Mouse (Mus musculus) gastrocnemius, postnatal 14 days (tissue): ENCODE measurements around the gene Qtrt1. TPM values are rescaled to one million over a fixed set of nuclear protein-coding genes. Genes with fewer than 3 reads are reported as not detected.

Experiments
- DNase-seq: peaks from one replicate; pipeline ENCODE4 v3.0.0; 2021; ENCODE audit warnings: mixed read lengths
- intact Hi-C: fragments of 180-260 bp; cut with DNase I; formaldehyde crosslinking; loops from one replicate; pipeline ENCODE4 v1.15.1; 2025; ENCODE audit warnings: low total_unique reads
- total RNA-seq, 2 experiments: library from RNA; stranded (reverse); gene quantifications; 2 replicates each; pipeline ENCODE4 v1.2.3; 2021

Gene Qtrt1
- total RNA-seq, 2 experiments from 2014 or later: 5.5 to 8.1 TPM

GRCm38 (mm10) chr9:21408624-21409023 is 3.0 kb upstream of the Qtrt1 start:
- no peak for DNase-seq
- intact Hi-C loops: loop anchor here (5.0 kb wide), 2 partner anchors 36 to 96 kb away; partner anchors contain the start of gene Ap1m2

- intact Hi-C loops: loop anchor here (5.0 kb wide), 2 partner anchors 37 to 97 kb away; partner anchors contain the start of gene Ap1m2
These were observed 1.9 kb upstream of the Qtrt1 start for GRCm38 (mm10) chr9:21409592-21410317.

GRCm38 (mm10) chr9:21417866-21418265 is 6.2 kb downstream of the Qtrt1 start:
- intact Hi-C loops: loop anchor here (5.0 kb wide), 1 partner anchor 49 kb away; no protein-coding TSS in a partner anchor
- no peak for DNase-seq

More at GRCm38 (mm10) chr9:21409592-21410317, 1.9 kb upstream of the Qtrt1 start:
- peak; percentile 81 for DNase-seq

- intact Hi-C loops: loop anchor here (5.0 kb wide), 1 partner anchor 48 kb away; no protein-coding TSS in a partner anchor
- no peak for DNase-seq
These were observed 8.0 kb downstream of the Qtrt1 start for GRCm38 (mm10) chr9:21419646-21420045.

- peak; percentile 95 for DNase-seq
- intact Hi-C loops: no loop called here
These were observed 13.3 kb downstream of the Qtrt1 start, which contains the start of gene Dnm2 for GRCm38 (mm10) chr9:21424631-21425555. Gene Dnm2, plus strand, starts transcription at chr9:21424908.

GRCm38 (mm10) chr9:21425556-21425945 is 13.9 kb downstream of the Qtrt1 start:
- intact Hi-C loops: no loop called here
- DNase-seq: no peak

GRCm38 (mm10) chr9:21426013-21426412 is 14.4 kb downstream of the Qtrt1 start:
- DNase-seq: no peak
- intact Hi-C loops: no loop called here

- intact Hi-C loops: no loop called here
These were observed 14.9 kb downstream of the Qtrt1 start for GRCm38 (mm10) chr9:21426525-21426924.

GRCm38 (mm10) chr9:21427773-21428172 is 16.1 kb downstream of the Qtrt1 start:
- DNase-seq: peak; percentile 51

More at GRCm38 (mm10) chr9:21426525-21426924, 14.9 kb downstream of the Qtrt1 start:
- no peak for DNase-seq

GRCm38 (mm10) chr9:21428178-21428577 is 16.5 kb downstream of the Qtrt1 start:
- intact Hi-C loops: no loop called here
- DNase-seq: no peak

More at GRCm38 (mm10) chr9:21427773-21428172, 16.1 kb downstream of the Qtrt1 start:
- intact Hi-C loops: no loop called here

GRCm38 (mm10) chr9:21430724-21431123 is 19.1 kb downstream of the Qtrt1 start:
- no peak for DNase-seq
- intact Hi-C loops: no loop called here

- intact Hi-C loops: no loop called here
- DNase-seq: no peak
These were observed 20.4 kb downstream of the Qtrt1 start for GRCm38 (mm10) chr9:21432066-21432465.

GRCm38 (mm10) chr9:21433766-21434165 is 22.1 kb downstream of the Qtrt1 start:
- intact Hi-C loops: no loop called here
- no peak for DNase-seq

- intact Hi-C loops: no loop called here
- DNase-seq: no peak
These were observed 22.8 kb downstream of the Qtrt1 start for GRCm38 (mm10) chr9:21434410-21434809.

- DNase-seq: no peak
- intact Hi-C loops: no loop called here
These were observed 24.4 kb downstream of the Qtrt1 start for GRCm38 (mm10) chr9:21435777-21436635.

GRCm38 (mm10) chr9:21437577-21437976 is 25.9 kb downstream of the Qtrt1 start:
- no peak for DNase-seq
- intact Hi-C loops: no loop called here

GRCm38 (mm10) chr9:21438219-21438618 is 26.6 kb downstream of the Qtrt1 start:
- DNase-seq: peak; percentile 56
- intact Hi-C loops: no loop called here

- no peak for DNase-seq
- intact Hi-C loops: no loop called here
These were observed 27.8 kb downstream of the Qtrt1 start for GRCm38 (mm10) chr9:21439456-21439855.

- intact Hi-C loops: no loop called here
- no peak for DNase-seq
These were observed 28.3 kb downstream of the Qtrt1 start for GRCm38 (mm10) chr9:21439914-21440313.
